Comparison of ENCODE assay signal across 8 mouse cellular contexts in the genomic region with DNA sequence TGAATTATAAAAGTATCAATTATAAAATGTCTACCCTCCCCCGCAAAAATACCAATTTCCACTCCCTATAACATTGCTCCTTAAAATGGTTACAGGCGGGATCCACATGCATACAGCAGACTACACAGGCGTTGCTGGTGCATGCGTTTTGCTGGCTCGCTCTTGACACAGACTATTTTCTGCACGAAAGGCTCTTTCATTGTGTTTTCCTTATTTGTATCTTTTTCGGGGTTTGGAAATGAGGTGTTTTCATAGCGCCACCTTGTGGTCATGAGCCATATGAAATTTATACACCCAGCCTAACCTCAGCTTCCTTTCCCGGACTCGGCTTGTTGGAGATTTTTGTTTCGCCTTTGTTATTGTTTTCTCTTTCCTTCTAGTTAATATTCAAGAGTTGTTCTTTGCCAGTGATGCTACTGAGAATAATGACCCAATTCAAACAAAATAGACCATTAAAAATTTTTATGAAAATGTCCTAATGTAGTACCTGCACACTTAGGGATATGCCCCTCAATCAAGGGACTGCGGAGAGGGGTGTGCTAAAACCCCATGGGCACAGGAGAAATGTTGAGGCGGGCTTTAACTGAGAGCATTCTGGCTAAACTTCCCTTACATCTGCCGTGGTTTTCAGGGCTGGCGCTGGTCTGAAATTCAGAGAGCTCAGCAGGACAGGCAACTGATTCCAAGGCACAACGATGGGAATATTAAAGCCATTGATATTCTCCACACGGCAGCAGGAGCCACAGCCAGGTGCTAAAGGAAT. TPM values are rescaled to one million over a fixed set of nuclear protein-coding genes. Genes with fewer than 3 reads are reported as not detected.
DNase-seq lines count a peak whose midpoint lies in the region; ATAC-seq lines count a peak whose summit lies in the region.

No protein-coding gene starts in this region.

- peaks cover 27% of the 10 kb centered on the region for H3K4me1 ChIP-seq in hindbrain, embryonic 15.5 days (replicated peaks)
- peaks cover 17% of the 10 kb centered on the region for H3K4me1 ChIP-seq in lung, embryonic 16.5 days (replicated peaks; ENCODE audit: control insufficient read depth, insufficient read depth, low read length)

- no peaks in the 10 kb centered on the region for H3K36me3 ChIP-seq in hindbrain, embryonic 15.5 days
- H3K36me3 ChIP-seq in lung, embryonic 16.5 days (ENCODE audit: control insufficient read depth, insufficient read depth, low read length): no peaks in the 10 kb centered on the region

- H3K9me3 ChIP-seq in hindbrain, embryonic 15.5 days: no peaks in the 10 kb centered on the region
- no peaks in the 10 kb centered on the region for H3K9me3 ChIP-seq in lung, embryonic 16.5 days (ENCODE audit: control insufficient read depth, low read length)

- WGBS in hindbrain, embryonic 15.5 days: 16% methylated on average over 17 of the region's 17 CpGs
- WGBS in lung, embryonic 16.5 days: 25% methylated on average over 17 of the region's 17 CpGs

- peak; percentile 45 for DNase-seq in T-cell, adult 2 months (ENCODE audit: low spot score)
- peak; percentile 84 to 88 for DNase-seq in cerebellum, postnatal 10 days
- DNase-seq in gastrocnemius, adult 18-20 months (ENCODE audit: low spot score): peak; percentile 83
- DNase-seq in layer of hippocampus, postnatal 14 days (ENCODE audit: low spot score in 2 of 2): peak; percentile 80 to 92
- DNase-seq in retina, adult 2 months (ENCODE audit: low read depth, low spot score): peak; percentile 37
- DNase-seq in urinary bladder, postnatal 25 days (ENCODE audit: low spot score): peak; percentile 66

- peak; percentile 81 for ATAC-seq in hindbrain, embryonic 15.5 days (ENCODE audit: low FRiP score, low read depth)
- ATAC-seq in lung, embryonic 16.5 days (ENCODE audit: low read depth): peak; percentile 83

- peak overlapping the region; percentile 43 for H3K4me2 ChIP-seq in hindbrain, embryonic 15.5 days
- H3K4me2 ChIP-seq in lung, embryonic 16.5 days (ENCODE audit: low read depth, low read length): peak overlapping the region; percentile 54

- H3K27me3 ChIP-seq in hindbrain, embryonic 15.5 days: no peaks in the 10 kb centered on the region
- no peaks in the 10 kb centered on the region for H3K27me3 ChIP-seq in lung, embryonic 16.5 days (ENCODE audit: control insufficient read depth, insufficient read depth, low read depth, low read length)

- H3K4me3 ChIP-seq in hindbrain, embryonic 15.5 days: no peak overlapping the region
- H3K4me3 ChIP-seq in lung, embryonic 16.5 days (ENCODE audit: low read length): no peak overlapping the region

- H3K27ac ChIP-seq in hindbrain, embryonic 15.5 days (replicated peaks): 0 out of 2 replicates have a peak overlapping the region, but pooled peaks have one; percentile 41
- H3K27ac ChIP-seq in lung, embryonic 16.5 days (ENCODE audit: low read length): no peak overlapping the region

- no peak overlapping the region for H3K9ac ChIP-seq in hindbrain, embryonic 15.5 days
- 0 out of 2 replicates have a peak overlapping the region, but pooled peaks have one; percentile 10 for H3K9ac ChIP-seq in lung, embryonic 16.5 days (ENCODE audit: low read length)

RNA-seq across cellular contexts. Expression of a gene that starts 48.4 kb away (rescaled TPM):
- total RNA-seq in gastrocnemius, adult 18-20 months (2021): under 1 TPM in 1 of 2 experiments, not detected in 1; 0.12 TPM
- 0.54 and 1.1 TPM in 2 replicates for polyA plus RNA-seq in hindbrain, embryonic 15.5 days (2015; fragmentation: Nextera tagmentation; extraction: Ambion mirVana)
- 1 to 10 TPM; 2.9 to 3.7 TPM for total RNA-seq in layer of hippocampus, postnatal 14 days (2021)
- polyA plus RNA-seq in lung, embryonic 16.5 days (2015; fragmentation: Nextera tagmentation; extraction: Ambion mirVana): 0.44 and 0.64 TPM in 2 replicates
